Mouse (Mus musculus): Measurements from ENCODE around the gene Maml3. TPM values are rescaled to one million over a fixed set of nuclear protein-coding genes. Genes with fewer than 3 reads are reported as not detected.

Gene Maml3
- polyA plus RNA-seq, 1 experiment from 2014 or later: 5.2 TPM

- Histone ChIP-seq H3K9me3 (ENCODE audit: control insufficient read depth, low read length) (no peaks in the 10 kb centered on the region), H3K27me3 (replicated peaks; ENCODE audit: control insufficient read depth, insufficient read depth, low read length) (no peaks in the 10 kb centered on the region), H3K4me3 (ENCODE audit: low read length) (no peak overlapping the region), H3K36me3 (ENCODE audit: control insufficient read depth, insufficient read depth, low read length) (no peaks in the 10 kb centered on the region), H3K27ac (ENCODE audit: low read depth, low read length) (no peak overlapping the region), H3K4me2 (ENCODE audit: low read length) (no peak overlapping the region), H3K9ac (ENCODE audit: low read depth, low read length) (no peak overlapping the region), H3K4me1 (ENCODE audit: control insufficient read depth, insufficient read depth, low read depth, low read length) (peaks cover 4% of the 10 kb centered on the region)
- no peak for ATAC-seq
- 85% methylated on average over 6 of the region's 6 CpGs for WGBS
These were observed 378.6 kb downstream of the Maml3 start for GRCm38 (mm10) chr3:51726257-51726656.

GRCm38 (mm10) chr3:51719982-51720381 is 384.9 kb downstream of the Maml3 start:
- 73% methylated on average over 1 of the region's 1 CpGs for WGBS
- H3K36me3 ChIP-seq (ENCODE audit: control insufficient read depth, insufficient read depth, low read length): no peaks in the 10 kb centered on the region

GRCm38 (mm10) chr3:51719373-51719772 is 385.5 kb downstream of the Maml3 start:
- 89% methylated on average over 3 of the region's 3 CpGs for WGBS
- Histone ChIP-seq H3K27ac (ENCODE audit: low read depth, low read length) (no peak overlapping the region), H3K4me3 (ENCODE audit: low read length) (no peak overlapping the region), H3K9ac (ENCODE audit: low read depth, low read length) (no peak overlapping the region), H3K27me3 (replicated peaks; ENCODE audit: control insufficient read depth, insufficient read depth, low read length) (no peaks in the 10 kb centered on the region), H3K9me3 (ENCODE audit: control insufficient read depth, low read length) (no peaks in the 10 kb centered on the region), H3K36me3 (ENCODE audit: control insufficient read depth, insufficient read depth, low read length) (no peaks in the 10 kb centered on the region), H3K4me1 (ENCODE audit: control insufficient read depth, insufficient read depth, low read depth, low read length) (no peaks in the 10 kb centered on the region), H3K4me2 (ENCODE audit: low read length) (no peak overlapping the region)
- ATAC-seq: no peak

More at GRCm38 (mm10) chr3:51719982-51720381, 384.9 kb downstream of the Maml3 start:
- no peaks in the 10 kb centered on the region for H3K27me3 ChIP-seq (replicated peaks; ENCODE audit: control insufficient read depth, insufficient read depth, low read length)
- no peak overlapping the region for H3K27ac ChIP-seq (ENCODE audit: low read depth, low read length)
- H3K4me2 ChIP-seq (ENCODE audit: low read length): no peak overlapping the region
- H3K9ac ChIP-seq (ENCODE audit: low read depth, low read length): no peak overlapping the region
- H3K4me1 ChIP-seq (ENCODE audit: control insufficient read depth, insufficient read depth, low read depth, low read length): no peaks in the 10 kb centered on the region
- ATAC-seq: no peak
- no peaks in the 10 kb centered on the region for H3K9me3 ChIP-seq (ENCODE audit: control insufficient read depth, low read length)
- H3K4me3 ChIP-seq (ENCODE audit: low read length): no peak overlapping the region

- H3K27me3 ChIP-seq (replicated peaks; ENCODE audit: control insufficient read depth, insufficient read depth, low read length): no peaks in the 10 kb centered on the region
- peaks cover 4% of the 10 kb centered on the region for H3K4me1 ChIP-seq (ENCODE audit: control insufficient read depth, insufficient read depth, low read depth, low read length)
- WGBS: 49% methylated on average over 4 of the region's 4 CpGs
- no peak overlapping the region for H3K4me2 ChIP-seq (ENCODE audit: low read length)
- no peak overlapping the region for H3K9ac ChIP-seq (ENCODE audit: low read depth, low read length)
- 0 out of 2 replicates have a peak, but pooled peaks have one; percentile 27 for ATAC-seq
- no peak overlapping the region for H3K27ac ChIP-seq (ENCODE audit: low read depth, low read length)
- H3K9me3 ChIP-seq (ENCODE audit: control insufficient read depth, low read length): no peaks in the 10 kb centered on the region
- no peaks in the 10 kb centered on the region for H3K36me3 ChIP-seq (ENCODE audit: control insufficient read depth, insufficient read depth, low read length)
- no peak overlapping the region for H3K4me3 ChIP-seq (ENCODE audit: low read length)
These were observed 387.0 kb downstream of the Maml3 start for GRCm38 (mm10) chr3:51717909-51718308.

GRCm38 (mm10) chr3:51717455-51717854 is 387.4 kb downstream of the Maml3 start:
- Histone ChIP-seq H3K4me1 (ENCODE audit: control insufficient read depth, insufficient read depth, low read depth, low read length) (peaks cover 4% of the 10 kb centered on the region), H3K36me3 (ENCODE audit: control insufficient read depth, insufficient read depth, low read length) (no peaks in the 10 kb centered on the region), H3K27me3 (replicated peaks; ENCODE audit: control insufficient read depth, insufficient read depth, low read length) (no peaks in the 10 kb centered on the region), H3K9ac (ENCODE audit: low read depth, low read length) (no peak overlapping the region), H3K4me2 (ENCODE audit: low read length) (no peak overlapping the region), H3K9me3 (ENCODE audit: control insufficient read depth, low read length) (no peaks in the 10 kb centered on the region), H3K4me3 (ENCODE audit: low read length) (no peak overlapping the region), H3K27ac (ENCODE audit: low read depth, low read length) (no peak overlapping the region)
- WGBS: 60% methylated on average over 3 of the region's 3 CpGs
- no peak for ATAC-seq

GRCm38 (mm10) chr3:51714469-51714868 is 390.4 kb downstream of the Maml3 start:
- Histone ChIP-seq H3K36me3 (ENCODE audit: control insufficient read depth, insufficient read depth, low read length) (no peaks in the 10 kb centered on the region), H3K9ac (ENCODE audit: low read depth, low read length) (no peak overlapping the region), H3K4me2 (ENCODE audit: low read length) (no peak overlapping the region), H3K27ac (ENCODE audit: low read depth, low read length) (no peak overlapping the region), H3K9me3 (ENCODE audit: control insufficient read depth, low read length) (no peaks in the 10 kb centered on the region), H3K4me1 (ENCODE audit: control insufficient read depth, insufficient read depth, low read depth, low read length) (peaks cover 4% of the 10 kb centered on the region), H3K27me3 (replicated peaks; ENCODE audit: control insufficient read depth, insufficient read depth, low read length) (no peaks in the 10 kb centered on the region), H3K4me3 (ENCODE audit: low read length) (no peak overlapping the region)
- ATAC-seq: no peak
- WGBS: 81% methylated on average over 5 of the region's 5 CpGs

GRCm38 (mm10) chr3:51713233-51713632 is 391.6 kb downstream of the Maml3 start:
- Histone ChIP-seq H3K27ac (ENCODE audit: low read depth, low read length) (peak overlapping the region; percentile 29; the same call in 1 of the 2 replicates), H3K4me1 (ENCODE audit: control insufficient read depth, insufficient read depth, low read depth, low read length) (peaks cover 8% of the 10 kb centered on the region), H3K9ac (ENCODE audit: low read depth, low read length) (no peak overlapping the region), H3K9me3 (ENCODE audit: control insufficient read depth, low read length) (no peaks in the 10 kb centered on the region), H3K4me3 (ENCODE audit: low read length) (no peak overlapping the region), H3K4me2 (ENCODE audit: low read length) (no peak overlapping the region), H3K36me3 (ENCODE audit: control insufficient read depth, insufficient read depth, low read length) (no peaks in the 10 kb centered on the region), H3K27me3 (replicated peaks; ENCODE audit: control insufficient read depth, insufficient read depth, low read length) (no peaks in the 10 kb centered on the region)
- ATAC-seq: no peak
- 24% methylated on average over 8 of the region's 8 CpGs for WGBS

GRCm38 (mm10) chr3:51712382-51712781 is 392.5 kb downstream of the Maml3 start:
- 56% methylated on average over 3 of the region's 3 CpGs for whole genome bisulfite sequencing
- Histone ChIP-seq H3K27me3 (replicated peaks; ENCODE audit: control insufficient read depth, insufficient read depth, low read length) (no peaks in the 10 kb centered on the region), H3K9ac (ENCODE audit: low read depth, low read length) (no peak overlapping the region), H3K36me3 (ENCODE audit: control insufficient read depth, insufficient read depth, low read length) (no peaks in the 10 kb centered on the region), H3K9me3 (ENCODE audit: control insufficient read depth, low read length) (no peaks in the 10 kb centered on the region), H3K4me2 (ENCODE audit: low read length) (no peak overlapping the region), H3K27ac (ENCODE audit: low read depth, low read length) (no peak overlapping the region), H3K4me1 (ENCODE audit: control insufficient read depth, insufficient read depth, low read depth, low read length) (peaks cover 8% of the 10 kb centered on the region), H3K4me3 (ENCODE audit: low read length) (no peak overlapping the region)
- no peak for ATAC-seq

GRCm38 (mm10) chr3:51708746-51709411 is 396.0 kb downstream of the Maml3 start:
- H3K4me2 ChIP-seq (ENCODE audit: low read length): peak overlapping the region; percentile 0
- H3K4me3 ChIP-seq (ENCODE audit: low read length): no peak overlapping the region
- no peaks in the 10 kb centered on the region for H3K9me3 ChIP-seq (ENCODE audit: control insufficient read depth, low read length)
- WGBS: 47% methylated on average over 21 of the region's 21 CpGs
- peaks cover 8% of the 10 kb centered on the region for H3K4me1 ChIP-seq (ENCODE audit: control insufficient read depth, insufficient read depth, low read depth, low read length)
- H3K27ac ChIP-seq (ENCODE audit: low read depth, low read length): peak overlapping the region; percentile 58
- no peaks in the 10 kb centered on the region for H3K36me3 ChIP-seq (ENCODE audit: control insufficient read depth, insufficient read depth, low read length)
- H3K27me3 ChIP-seq (replicated peaks; ENCODE audit: control insufficient read depth, insufficient read depth, low read length): no peaks in the 10 kb centered on the region
- H3K9ac ChIP-seq (ENCODE audit: low read depth, low read length): no peak overlapping the region
- peak; percentile 86 for ATAC-seq
